Mouse (Mus musculus): ENCODE data around the gene Tagap.
"Not testable (repeated sequence)": the region's sequence is repeated elsewhere in the genome, so short reads cannot be mapped to it uniquely, and the experiment has no call there.

Tagap gene

DNA sequence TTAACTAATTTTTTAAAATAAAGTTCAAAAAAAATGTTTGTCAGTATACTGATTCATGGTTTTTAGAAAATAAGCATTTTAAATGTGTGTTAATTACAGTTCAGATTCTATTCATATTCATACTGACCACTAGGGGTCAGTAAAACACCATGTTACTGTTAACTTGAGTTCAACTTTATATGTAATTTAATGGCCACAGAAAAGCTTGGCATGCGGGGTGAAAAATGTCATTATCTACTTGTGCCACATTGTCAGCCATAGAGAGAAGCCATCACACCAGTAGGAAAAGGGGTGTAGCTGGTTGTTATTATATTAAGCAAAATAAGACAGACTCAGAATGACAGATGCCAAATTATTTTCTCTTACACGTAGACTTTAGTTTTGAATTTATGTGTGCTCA lies 57.7 kb downstream of the Tagap start:
- not testable (repeated sequence) for DNase-seq
